Mouse (Mus musculus) retina, postnatal 1 day (tissue): ENCODE results near the gene Capg.
"Not testable (repeated sequence)": the region's sequence is repeated elsewhere in the genome, so short reads cannot be mapped to it uniquely, and the experiment has no call there.

Experiments
- DNase-seq: peaks from one replicate; pipeline ENCODE4 v3.0.0-alpha.2; 2012

The Capg gene

DNA sequence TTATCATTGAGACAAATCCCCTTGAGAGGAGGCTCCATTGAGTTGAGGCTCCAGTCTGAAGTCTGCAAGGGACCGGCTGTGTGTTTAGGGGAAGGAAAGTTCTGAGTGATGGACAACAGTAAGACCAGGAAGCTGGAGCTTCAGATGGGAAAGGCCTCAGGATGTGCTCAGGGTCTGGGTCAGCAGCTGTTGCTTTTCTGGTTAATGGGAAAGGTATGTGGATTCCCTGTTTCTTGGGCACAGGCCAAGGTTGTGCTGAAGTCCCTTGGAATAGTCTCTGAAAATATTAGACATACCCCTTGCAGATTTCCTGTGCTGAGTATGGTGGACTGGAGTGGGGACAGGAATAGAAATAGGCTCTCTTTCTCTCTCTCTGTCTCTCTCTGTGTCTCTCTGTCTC is 10.6 kb upstream of the Capg start:
- DNase-seq, result not testable (repeated sequence)

- DNase-seq, result peak; percentile 93
Measured at GRCm38 (mm10) chr6:72534035-72534809, 10.0 kb upstream of the Capg start.

GRCm38 (mm10) chr6:72535165-72535564 is 9.0 kb upstream of the Capg start:
- DNase-seq, result peak; percentile 83

DNA sequence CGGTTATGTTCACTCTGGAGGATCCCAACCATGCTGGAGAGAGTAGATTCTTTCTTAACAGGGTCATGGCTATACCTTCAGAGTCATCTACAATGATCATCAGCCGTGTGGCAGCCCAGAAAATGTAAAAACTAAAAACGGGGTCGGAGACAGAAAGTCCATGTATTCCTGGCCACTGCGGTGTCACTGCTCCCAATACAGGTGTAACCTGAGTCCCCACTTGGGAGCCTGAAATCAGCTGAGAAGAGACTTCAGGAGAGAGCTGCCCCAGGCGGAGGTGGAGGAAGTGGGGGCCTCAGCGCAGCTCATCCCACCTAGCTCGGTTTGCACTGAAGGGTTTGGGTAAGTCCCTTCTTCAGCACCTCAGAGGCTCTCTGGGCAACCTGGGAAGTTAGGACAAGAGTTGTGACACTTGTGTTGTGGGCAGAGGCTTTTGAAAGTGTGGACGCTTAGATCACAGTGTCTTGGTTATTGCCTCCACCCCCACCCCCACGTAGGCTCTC is 6.1 kb upstream of the Capg start:
- no peak for DNase-seq

DNA sequence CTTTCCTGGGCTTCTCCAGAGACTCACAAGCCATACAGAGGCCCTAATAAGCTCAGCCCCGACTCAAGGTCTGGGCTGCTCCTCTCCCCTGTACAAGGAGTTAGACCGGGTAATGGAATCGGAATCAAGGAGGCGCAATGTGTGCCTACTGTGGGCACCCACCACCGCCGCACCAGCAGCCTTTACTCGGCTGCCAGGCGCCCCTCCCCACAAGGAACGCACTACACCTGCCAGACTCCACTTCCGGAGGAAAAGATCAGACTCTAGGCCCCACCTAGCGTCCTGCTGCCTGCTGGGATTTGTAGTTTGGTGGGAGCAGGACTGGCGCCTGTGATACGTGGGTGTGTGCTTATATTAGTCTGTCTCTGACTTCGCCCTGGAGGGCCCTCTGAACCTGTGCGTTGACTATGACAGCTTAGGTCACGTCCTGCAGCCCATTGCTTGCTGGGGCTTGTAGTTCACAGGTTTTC is 5.6 kb upstream of the Capg start:
- DNase-seq, result peak; percentile 93

DNA sequence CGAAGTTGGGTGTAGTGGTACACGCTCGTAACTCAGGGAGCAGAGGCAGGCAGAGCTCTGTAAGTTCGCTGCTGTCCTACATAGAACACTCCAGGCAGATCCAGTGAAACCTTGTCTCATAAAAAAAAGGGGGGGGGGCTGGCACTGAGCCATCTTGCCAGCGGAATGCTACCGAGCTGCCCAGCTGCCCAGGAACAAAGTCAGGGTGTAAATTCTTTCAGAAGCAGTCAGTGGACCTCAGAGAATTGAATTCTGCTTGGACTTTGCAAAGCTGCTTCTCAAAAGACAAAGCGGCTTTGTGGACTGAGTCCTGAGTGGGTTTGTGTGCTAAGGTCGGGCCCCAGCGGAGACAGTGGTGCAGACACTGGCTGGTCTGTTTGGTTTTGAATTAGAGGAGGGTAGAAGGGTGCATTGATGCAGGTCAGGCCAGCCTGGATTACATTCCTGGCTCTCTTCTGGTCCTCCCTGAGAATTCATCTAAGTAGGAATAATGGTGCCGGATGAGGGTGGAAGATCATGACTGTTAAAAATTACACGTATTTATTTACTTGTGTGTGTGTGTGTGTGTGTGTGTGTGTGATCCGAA is 833 bp upstream of the Capg start:
- DNase-seq, result peak; percentile 54

GRCm38 (mm10) chr6:72545377-72545776 is 1.2 kb downstream of the Capg start:
- DNase-seq, result no peak

- no peak for DNase-seq
Measured at GRCm38 (mm10) chr6:72547121-72547520, 2.9 kb downstream of the Capg start.

DNA sequence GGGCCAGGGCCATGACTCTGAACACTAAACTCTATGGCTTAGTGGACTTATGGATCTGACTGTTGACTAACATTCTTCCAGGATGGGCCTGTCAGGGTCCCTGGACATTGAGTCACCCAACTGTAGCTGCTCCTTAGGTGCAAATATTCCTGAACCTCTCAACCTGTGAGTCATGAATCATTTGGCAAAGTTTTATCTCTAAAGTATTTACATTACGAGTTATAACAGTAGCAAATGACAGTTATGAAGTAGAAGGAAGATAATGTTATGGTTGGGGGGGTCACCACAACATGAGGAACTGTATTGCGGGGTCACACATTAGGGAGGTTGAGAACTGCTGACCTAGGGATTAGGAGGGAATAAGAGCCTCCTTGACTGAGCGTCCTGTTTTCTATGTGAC is 3.7 kb downstream of the Capg start:
- no peak for DNase-seq

- no peak for DNase-seq
Measured at GRCm38 (mm10) chr6:72549041-72549580, 4.9 kb downstream of the Capg start.

DNA sequence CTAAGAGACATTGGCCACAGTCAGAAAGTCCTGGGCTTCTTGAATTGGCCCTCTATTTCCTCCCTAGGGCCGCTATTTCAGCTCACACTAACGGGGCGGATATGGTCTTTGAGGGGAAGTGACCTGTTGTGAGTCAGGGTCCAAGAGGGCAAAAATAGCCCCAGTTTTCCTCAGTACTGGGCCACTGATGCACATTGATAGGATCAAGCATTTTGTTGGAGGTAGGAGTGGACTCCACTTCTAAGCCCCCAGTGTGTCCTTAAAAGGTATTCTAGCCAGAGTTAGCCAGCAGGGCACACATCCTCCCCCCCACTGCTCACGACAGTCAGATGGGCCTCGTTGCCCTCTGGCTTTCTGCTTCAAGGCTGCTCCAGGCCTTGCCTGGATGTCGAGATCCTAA is 5.8 kb downstream of the Capg start:
- DNase-seq, result no peak

- DNase-seq, result no peak
Measured at GRCm38 (mm10) chr6:72550503-72551100, 6.4 kb downstream of the Capg start.

DNA sequence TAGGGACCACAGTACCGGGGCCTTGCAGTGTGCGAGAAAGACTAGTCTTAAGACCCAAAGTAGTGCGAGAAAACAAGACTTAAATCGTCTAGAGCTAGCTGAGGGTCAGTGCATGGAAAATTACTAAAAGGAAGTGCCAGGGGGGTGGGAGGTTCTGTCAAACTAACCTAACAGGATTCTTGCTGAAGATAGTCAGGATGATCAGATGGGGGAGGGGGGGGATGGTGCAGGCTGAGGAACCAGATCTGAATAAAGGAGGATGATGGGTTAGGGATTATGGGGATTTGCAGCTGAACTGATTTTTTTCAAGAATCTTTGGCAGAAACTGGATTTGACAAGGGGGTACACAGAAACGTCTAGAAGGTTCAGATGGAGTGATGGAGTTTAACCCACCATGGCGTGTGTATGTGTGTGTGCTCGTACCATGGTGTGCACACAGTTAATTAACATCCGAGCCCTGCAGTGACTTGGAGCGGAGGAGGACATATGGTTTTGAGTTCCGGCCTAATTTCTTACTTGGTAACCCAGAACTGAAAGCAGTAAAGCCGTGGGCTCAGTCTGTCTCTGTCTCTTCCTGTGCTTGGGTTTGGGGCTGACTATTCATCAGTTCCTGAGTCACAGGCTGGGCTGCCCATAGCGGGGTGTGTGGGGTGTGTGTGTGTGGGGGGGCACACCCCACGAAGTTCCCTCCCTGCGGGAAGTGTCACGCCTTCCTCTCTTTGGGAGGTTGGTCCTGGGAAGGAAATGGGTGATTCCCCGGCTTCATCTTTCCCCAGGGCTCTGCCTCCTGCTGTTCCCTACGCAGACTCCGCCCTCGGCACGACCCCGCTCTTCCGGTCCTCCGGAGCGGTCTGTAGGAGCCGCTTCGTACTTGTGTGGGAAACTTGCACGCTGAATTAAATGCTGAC is 8.2 kb downstream of the Capg start:
- peak; percentile 82 for DNase-seq

- no peak for DNase-seq
Measured at GRCm38 (mm10) chr6:72553079-72553412, 8.9 kb downstream of the Capg start.

GRCm38 (mm10) chr6:72560801-72561200 is 16.6 kb downstream of the Capg start:
- DNase-seq, result no peak

DNA sequence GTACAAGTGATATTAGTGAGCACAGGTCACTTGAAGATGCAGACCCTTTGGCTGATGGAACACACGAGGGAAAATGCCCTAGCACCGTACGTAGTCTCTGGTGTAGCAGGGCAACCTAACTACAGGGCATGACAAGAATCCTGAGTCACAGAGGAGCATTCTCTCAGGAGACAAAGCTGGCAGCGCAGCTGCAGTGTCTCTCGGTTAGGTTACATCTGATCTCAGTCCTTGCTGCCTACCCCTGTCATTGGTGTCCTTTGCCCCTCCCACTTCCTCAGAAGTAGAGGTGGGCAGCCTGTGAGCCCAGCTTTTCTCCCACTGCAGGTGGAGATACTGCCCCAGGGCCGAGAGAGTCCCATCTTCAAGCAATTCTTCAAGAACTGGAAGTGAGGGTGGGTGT is 18.3 kb downstream of the Capg start:
- no peak for DNase-seq

- DNase-seq, result no peak
Measured at GRCm38 (mm10) chr6:72562894-72563293, 18.7 kb downstream of the Capg start.

DNA sequence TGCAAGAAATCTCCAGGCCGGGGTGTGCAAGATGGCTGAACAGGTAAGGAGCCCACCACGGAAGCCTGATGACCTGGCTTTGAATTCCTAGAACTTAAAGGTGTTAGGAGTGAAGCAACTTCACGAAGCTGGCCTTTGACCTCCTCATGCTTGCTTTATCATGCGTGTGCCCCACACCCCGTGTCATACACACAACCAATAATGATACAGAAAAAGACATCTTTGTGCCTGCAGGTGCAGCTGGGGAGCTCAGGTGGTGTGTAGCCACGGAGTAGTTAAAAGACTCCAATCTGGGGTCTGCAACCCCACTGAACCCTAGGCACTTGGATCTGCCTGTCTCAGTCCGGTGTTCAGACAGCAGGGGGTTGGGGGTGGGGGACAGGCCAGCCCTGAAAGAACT is 21.3 kb downstream of the Capg start:
- no peak for DNase-seq

DNA sequence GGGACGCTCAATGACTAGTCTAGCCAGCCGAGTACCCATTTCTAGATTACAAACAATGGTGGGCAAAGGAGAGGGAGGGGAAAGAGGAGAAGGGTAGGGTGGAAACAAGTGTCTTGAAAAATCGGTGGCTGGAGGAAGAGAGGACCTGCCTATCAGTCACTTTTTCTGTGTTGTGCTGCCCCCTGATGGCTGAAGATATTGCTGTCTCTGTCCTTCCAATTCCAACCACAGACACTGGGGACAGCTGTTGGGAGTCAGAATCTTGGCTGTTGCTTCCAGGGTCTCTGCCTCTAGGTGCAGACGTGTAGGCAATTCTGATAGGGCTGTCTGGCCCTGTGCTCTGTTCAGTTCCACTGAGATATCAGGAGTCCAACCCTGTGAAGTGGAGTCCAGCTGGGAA is 21.9 kb downstream of the Capg start:
- DNase-seq, result peak; percentile 93

DNA sequence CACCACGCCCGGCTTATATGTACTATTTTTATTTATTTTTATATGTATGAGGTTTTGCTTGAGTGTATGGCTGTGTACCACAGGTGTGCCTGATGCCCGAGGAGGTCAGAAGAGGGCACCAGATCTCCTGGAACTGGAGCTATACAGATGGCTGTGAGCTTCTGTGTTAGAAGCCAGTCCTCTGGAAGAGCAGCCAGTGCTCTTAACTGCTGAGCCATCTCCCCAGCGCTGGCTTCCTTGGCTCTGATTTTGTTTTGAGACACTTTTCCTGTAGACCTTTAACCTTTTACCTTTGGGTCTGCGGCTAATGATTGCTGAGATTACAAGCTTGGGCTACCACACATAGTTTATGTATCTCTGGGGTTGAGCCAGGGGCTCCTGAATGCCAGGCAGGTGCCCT is 23.3 kb downstream of the Capg start:
- DNase-seq, result no peak

- no peak for DNase-seq
Measured at GRCm38 (mm10) chr6:72568736-72569135, 24.5 kb downstream of the Capg start.

DNA sequence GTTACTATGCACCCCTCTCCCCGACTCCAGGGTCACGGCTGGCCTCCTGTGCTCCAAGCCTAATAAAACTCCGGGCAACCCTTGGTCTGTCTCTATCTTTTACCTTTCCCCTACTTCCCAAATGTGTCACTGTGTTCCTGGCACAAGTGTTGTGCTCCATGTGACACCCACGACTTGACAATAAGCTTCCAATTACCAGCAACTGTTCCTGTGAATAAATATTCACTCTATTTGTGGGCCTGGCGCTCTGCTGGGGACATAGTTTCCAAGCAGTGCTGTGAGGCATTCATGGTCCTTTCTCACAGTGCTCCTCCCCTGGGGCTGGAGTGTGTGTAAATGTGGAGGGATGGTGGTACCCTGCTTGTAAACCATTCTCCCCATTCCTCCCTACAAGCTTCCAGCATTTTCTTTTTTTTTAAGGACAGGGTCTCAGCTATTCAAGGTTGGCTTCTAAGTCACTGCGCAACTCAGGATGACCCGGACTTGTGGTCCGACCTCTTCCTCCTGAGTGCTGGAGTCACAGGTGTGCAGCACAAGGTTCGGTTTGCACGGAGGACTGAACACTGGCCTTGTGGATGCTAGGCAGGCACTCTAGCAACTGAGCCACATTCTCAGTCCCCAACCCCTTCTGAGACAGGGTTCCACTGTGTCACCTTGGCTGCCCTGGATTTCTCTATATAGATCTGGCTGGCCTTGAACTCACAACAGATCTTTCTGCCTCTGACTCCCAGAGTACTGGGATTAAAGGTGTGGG is 26.6 kb downstream of the Capg start:
- no peak for DNase-seq
